Mouse (Mus musculus): ENCODE results near the gene Map2k6. TPM values are rescaled to one million over a fixed set of nuclear protein-coding genes. Genes with fewer than 3 reads are reported as not detected.

Gene Map2k6
- polyA plus RNA-seq, 1 experiment, result 2.9 TPM

DNA sequence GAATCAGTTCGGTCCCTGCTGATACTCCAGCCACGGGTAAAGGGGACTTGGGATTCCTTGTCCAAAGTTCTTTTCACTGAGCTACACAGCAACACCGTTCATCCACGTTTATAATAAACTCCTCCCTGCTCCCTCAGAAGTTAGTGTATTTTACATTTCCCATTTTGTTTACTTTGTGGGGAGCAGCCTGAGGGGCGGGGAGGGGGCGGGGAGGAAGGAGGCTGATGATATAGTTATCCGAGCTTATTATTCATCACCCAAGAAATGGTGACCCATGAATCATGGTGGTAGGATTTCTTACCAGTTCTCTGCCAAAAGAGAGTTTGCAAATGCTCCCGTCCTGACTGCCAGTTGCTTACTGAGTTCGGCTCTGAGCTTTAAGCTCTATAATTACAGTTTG, 6.7 kb downstream of the Map2k6 start:
- TF ChIP-seq MYOG (IDR thresholded peaks at IDR 0.05; ENCODE audit: control insufficient read depth in 1 of 3, insufficient read depth in 1 of 3, insufficient read length in 2 of 3, low read depth in 2 of 3) (no peak), MYOD1 (IDR thresholded peaks at IDR 0.05; ENCODE audit: control insufficient read depth in 1 of 3, insufficient read length in 2 of 3, low read depth in 2 of 3) (no peak), MAX (IDR thresholded peaks at IDR 0.05; ENCODE audit: low read depth) (no peak), TCF3 (IDR thresholded peaks at IDR 0.05; ENCODE audit: insufficient read length, low read depth) (no peak), POLR2A (IDR thresholded peaks at IDR 0.05; ENCODE audit: insufficient read length, low read depth) (no peak), USF1 (IDR thresholded peaks at IDR 0.05; ENCODE audit: low read depth) (no peak), TCF12 (IDR thresholded peaks at IDR 0.05; ENCODE audit: insufficient read depth, poor library complexity, severe bottlenecking) (no peak), CEBPB (IDR thresholded peaks at IDR 0.05; ENCODE audit: insufficient read depth, poor library complexity, severe bottlenecking) (no peak), POLR2AphosphoS2 (IDR thresholded peaks at IDR 0.05; ENCODE audit: insufficient read length, low read depth) (no peak), REST (IDR thresholded peaks at IDR 0.05; ENCODE audit: insufficient read depth, insufficient read length) (no peak), SRF (IDR thresholded peaks at IDR 0.05; ENCODE audit: control insufficient read depth, insufficient read length, low read depth) (no peak), E2F4 (IDR thresholded peaks at IDR 0.05; ENCODE audit: insufficient read depth) (no peak)
- Histone ChIP-seq H3K4me3 (no peak overlapping the region), H3K4me2 (ENCODE audit: low read depth) (peak overlapping the region; percentile 54), H3K36me3 (ENCODE audit: control insufficient read depth, insufficient read depth) (no peaks in the 10 kb centered on the region), H3K79me2 (ENCODE audit: control insufficient read depth, insufficient read depth) (no peaks in the 10 kb centered on the region), H3K27me3 (ENCODE audit: control insufficient read depth, insufficient read depth, insufficient read length) (no peaks in the 10 kb centered on the region), H3ac (ENCODE audit: control insufficient read depth, insufficient read length) (no peak overlapping the region)

DNA sequence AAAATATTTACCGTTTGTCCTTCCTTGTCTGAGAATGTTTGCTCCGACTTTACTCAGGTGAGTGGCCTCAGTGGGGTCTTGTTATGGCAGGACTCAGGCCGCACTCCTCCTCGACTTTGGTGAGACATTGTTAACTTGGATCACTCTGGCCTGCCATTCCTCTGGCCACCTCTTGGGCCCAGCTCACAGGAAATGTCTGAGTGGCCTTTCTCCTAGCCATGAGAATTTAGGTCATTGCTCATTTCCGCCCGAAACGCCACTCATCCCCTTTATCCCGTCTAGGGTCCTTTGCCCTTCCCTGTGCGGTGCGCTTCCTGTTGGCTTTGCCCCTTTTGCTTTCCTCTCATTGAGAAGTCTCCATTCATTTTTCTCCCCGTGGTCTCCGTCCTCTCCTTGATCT, 10.2 kb downstream of the Map2k6 start:
- H3ac ChIP-seq (ENCODE audit: control insufficient read depth, insufficient read length), result no peak overlapping the region
- no peaks in the 10 kb centered on the region for H3K79me2 ChIP-seq (ENCODE audit: control insufficient read depth, insufficient read depth)
- no peaks in the 10 kb centered on the region for H3K36me3 ChIP-seq (ENCODE audit: control insufficient read depth, insufficient read depth)
- no peaks in the 10 kb centered on the region for H3K27me3 ChIP-seq (ENCODE audit: control insufficient read depth, insufficient read depth, insufficient read length)
- no peak overlapping the region for H3K4me3 ChIP-seq
- TF ChIP-seq TCF3 (IDR thresholded peaks at IDR 0.05; ENCODE audit: insufficient read length, low read depth) (no peak), MYOG (IDR thresholded peaks at IDR 0.05; ENCODE audit: control insufficient read depth in 1 of 3, insufficient read depth in 1 of 3, insufficient read length in 2 of 3, low read depth in 2 of 3) (no peak), CEBPB (IDR thresholded peaks at IDR 0.05; ENCODE audit: insufficient read depth, poor library complexity, severe bottlenecking) (no peak), USF1 (IDR thresholded peaks at IDR 0.05; ENCODE audit: low read depth) (no peak), POLR2A (IDR thresholded peaks at IDR 0.05; ENCODE audit: insufficient read length, low read depth) (no peak)
- no peak overlapping the region for H3K4me2 ChIP-seq (ENCODE audit: low read depth)

DNA sequence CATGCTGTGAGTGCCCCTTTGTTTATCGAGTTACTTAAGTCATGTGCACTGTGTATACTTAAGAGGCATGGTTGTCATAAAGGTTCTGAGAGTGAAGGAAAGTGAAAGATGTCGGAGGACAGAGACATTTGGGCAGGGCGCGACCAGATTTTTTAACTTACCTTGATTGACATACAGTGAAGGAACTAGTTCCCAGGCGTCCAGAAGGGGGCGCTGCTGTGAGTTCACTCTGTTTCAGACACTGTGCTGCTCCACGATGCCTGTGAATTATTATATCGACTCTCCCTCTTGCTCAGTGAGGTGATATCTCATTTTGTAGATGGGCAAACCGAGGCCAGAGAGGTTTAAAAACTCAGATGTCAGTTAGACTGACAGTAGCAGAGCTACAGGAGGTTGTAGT, 10.9 kb downstream of the Map2k6 start:
- no peaks in the 10 kb centered on the region for H3K27me3 ChIP-seq (ENCODE audit: control insufficient read depth, insufficient read depth, insufficient read length)
- H3ac ChIP-seq (ENCODE audit: control insufficient read depth, insufficient read length), result no peak overlapping the region
- no peak overlapping the region for H3K4me3 ChIP-seq
- TF ChIP-seq USF1 (IDR thresholded peaks at IDR 0.05; ENCODE audit: low read depth) (no peak), TCF12 (IDR thresholded peaks at IDR 0.05; ENCODE audit: insufficient read depth, poor library complexity, severe bottlenecking) (no peak), POLR2AphosphoS2 (IDR thresholded peaks at IDR 0.05; ENCODE audit: insufficient read length, low read depth) (no peak), MAX (IDR thresholded peaks at IDR 0.05; ENCODE audit: low read depth) (no peak), MYOD1 (IDR thresholded peaks at IDR 0.05; ENCODE audit: control insufficient read depth in 1 of 3, insufficient read length in 2 of 3, low read depth in 2 of 3) (no peak), SRF (IDR thresholded peaks at IDR 0.05; ENCODE audit: control insufficient read depth, insufficient read length, low read depth) (no peak), E2F4 (IDR thresholded peaks at IDR 0.05; ENCODE audit: insufficient read depth) (no peak), MYOG (IDR thresholded peaks at IDR 0.05; ENCODE audit: control insufficient read depth in 1 of 3, insufficient read depth in 1 of 3, insufficient read length in 2 of 3, low read depth in 2 of 3) (no peak)
- no peaks in the 10 kb centered on the region for H3K36me3 ChIP-seq (ENCODE audit: control insufficient read depth, insufficient read depth)
- no peaks in the 10 kb centered on the region for H3K79me2 ChIP-seq (ENCODE audit: control insufficient read depth, insufficient read depth)
- no peak overlapping the region for H3K4me2 ChIP-seq (ENCODE audit: low read depth)

DNA sequence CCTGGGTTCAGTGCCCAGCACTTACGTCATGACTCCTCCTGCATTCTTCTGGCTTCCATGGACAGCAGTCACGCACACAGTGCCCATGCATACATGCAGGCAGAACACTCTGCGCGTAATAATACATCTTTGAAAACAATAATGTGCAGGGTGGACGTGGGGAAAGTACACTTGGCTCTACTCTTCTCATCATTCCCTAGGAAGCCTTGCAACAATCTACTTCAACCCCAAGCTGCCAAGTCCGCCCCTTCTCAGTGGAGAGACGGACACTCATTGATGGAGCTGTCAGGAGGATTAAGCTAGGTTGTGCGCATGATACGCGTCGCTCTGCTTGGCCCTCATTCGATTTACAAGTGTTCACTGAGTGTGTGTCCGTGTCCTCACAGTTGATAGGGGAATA, 12.7 kb downstream of the Map2k6 start:
- TF ChIP-seq CEBPB (IDR thresholded peaks at IDR 0.05; ENCODE audit: insufficient read depth, poor library complexity, severe bottlenecking) (no peak), MAX (IDR thresholded peaks at IDR 0.05; ENCODE audit: low read depth) (no peak), SRF (IDR thresholded peaks at IDR 0.05; ENCODE audit: control insufficient read depth, insufficient read length, low read depth) (no peak), POLR2AphosphoS2 (IDR thresholded peaks at IDR 0.05; ENCODE audit: insufficient read length, low read depth) (no peak), POLR2A (IDR thresholded peaks at IDR 0.05; ENCODE audit: insufficient read length, low read depth) (no peak), MYOD1 (IDR thresholded peaks at IDR 0.05; ENCODE audit: control insufficient read depth in 1 of 3, insufficient read length in 2 of 3, low read depth in 2 of 3) (no peak), TCF12 (IDR thresholded peaks at IDR 0.05; ENCODE audit: insufficient read depth, poor library complexity, severe bottlenecking) (no peak), E2F4 (IDR thresholded peaks at IDR 0.05; ENCODE audit: insufficient read depth) (no peak), TCF3 (IDR thresholded peaks at IDR 0.05; ENCODE audit: insufficient read length, low read depth) (no peak), REST (IDR thresholded peaks at IDR 0.05; ENCODE audit: insufficient read depth, insufficient read length) (no peak), MYOG (IDR thresholded peaks at IDR 0.05; ENCODE audit: control insufficient read depth in 1 of 3, insufficient read depth in 1 of 3, insufficient read length in 2 of 3, low read depth in 2 of 3) (no peak), USF1 (IDR thresholded peaks at IDR 0.05; ENCODE audit: low read depth) (no peak)
- no peak overlapping the region for H3K4me3 ChIP-seq
- no peaks in the 10 kb centered on the region for H3K36me3 ChIP-seq (ENCODE audit: control insufficient read depth, insufficient read depth)
- H3K4me2 ChIP-seq (ENCODE audit: low read depth), result no peak overlapping the region
- no peaks in the 10 kb centered on the region for H3K27me3 ChIP-seq (ENCODE audit: control insufficient read depth, insufficient read depth, insufficient read length)
- no peak overlapping the region for H3ac ChIP-seq (ENCODE audit: control insufficient read depth, insufficient read length)
- H3K79me2 ChIP-seq (ENCODE audit: control insufficient read depth, insufficient read depth), result no peaks in the 10 kb centered on the region

DNA sequence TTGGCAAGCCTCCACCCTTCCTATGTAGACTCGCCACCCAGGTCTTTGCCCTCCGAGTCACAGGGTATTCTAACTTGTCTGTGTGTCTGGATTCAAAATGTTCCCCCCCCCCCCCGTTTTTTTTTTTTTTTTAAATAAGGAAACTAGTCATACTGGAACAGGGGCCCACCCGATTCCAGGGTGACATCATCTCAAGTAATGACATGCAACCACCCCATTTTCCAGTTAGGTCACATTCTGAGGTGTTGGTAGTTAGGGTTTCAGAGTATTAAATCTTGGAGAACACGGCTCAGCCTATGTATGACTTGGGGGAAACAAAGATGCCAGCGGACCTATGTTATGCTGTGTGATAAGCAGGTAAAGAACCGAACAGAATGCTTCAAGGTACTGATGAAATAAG, 15.3 kb downstream of the Map2k6 start:
- Histone ChIP-seq H3K36me3 (ENCODE audit: control insufficient read depth, insufficient read depth) (no peaks in the 10 kb centered on the region), H3ac (ENCODE audit: control insufficient read depth, insufficient read length) (no peak overlapping the region), H3K4me2 (ENCODE audit: low read depth) (no peak overlapping the region), H3K4me3 (no peak overlapping the region), H3K79me2 (ENCODE audit: control insufficient read depth, insufficient read depth) (no peaks in the 10 kb centered on the region), H3K27me3 (ENCODE audit: control insufficient read depth, insufficient read depth, insufficient read length) (no peaks in the 10 kb centered on the region)
- TF ChIP-seq TCF12 (IDR thresholded peaks at IDR 0.05; ENCODE audit: insufficient read depth, poor library complexity, severe bottlenecking), result no peak
